Mouse (Mus musculus) left cerebral cortex, postnatal 36 days (tissue): ENCODE measurements around the gene Sult3a1. TPM values are rescaled to one million over a fixed set of nuclear protein-coding genes. Genes with fewer than 3 reads are reported as not detected.
"Not testable (repeated sequence)": the region's sequence is repeated elsewhere in the genome, so short reads cannot be mapped to it uniquely, and the experiment has no call there.

Experiments used
- DNase-seq, 2 experiments: peaks; one replicate each; pipeline ENCODE4 v3.0.0; 2021 to 2022; ENCODE audit warnings: low spot score in 2 of 2, mixed read lengths in 1 of 2
- intact Hi-C: fragments of 180-260 bp; cut with DNase I; formaldehyde crosslinking; loops from one replicate; pipeline ENCODE4 v1.15.1; 2025
- total RNA-seq, 2 experiments: library from RNA; stranded (reverse); gene quantifications; 2 replicates each; pipeline ENCODE4 v1.2.3; 2021

The Sult3a1 gene
- not detected for total RNA-seq

DNA sequence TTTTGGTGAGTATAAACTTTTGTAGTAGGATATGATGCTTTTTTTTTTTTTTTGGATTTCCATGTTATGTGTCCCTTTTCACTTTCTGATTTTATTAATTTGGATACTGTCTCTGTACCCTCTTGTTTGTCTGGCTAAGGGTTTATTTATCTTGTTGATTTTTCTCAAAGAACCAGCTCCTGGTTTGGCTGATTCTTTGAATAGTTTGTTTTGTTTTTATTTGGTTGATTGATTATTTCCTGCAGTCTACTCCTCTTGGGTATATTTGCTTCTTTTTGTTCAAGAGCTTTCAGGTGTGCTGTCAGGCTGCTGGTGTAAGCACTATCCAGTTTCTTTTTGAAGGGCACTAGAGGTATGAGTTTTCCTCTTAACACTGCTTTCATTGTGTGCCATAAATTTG lies at the start of gene Sult3a1:
TSS of gene Sult3a1 (plus strand) at position 301 of the 400 bp plus-strand sequence.
- no peak for DNase-seq
- intact Hi-C loops: no loop called here

DNA sequence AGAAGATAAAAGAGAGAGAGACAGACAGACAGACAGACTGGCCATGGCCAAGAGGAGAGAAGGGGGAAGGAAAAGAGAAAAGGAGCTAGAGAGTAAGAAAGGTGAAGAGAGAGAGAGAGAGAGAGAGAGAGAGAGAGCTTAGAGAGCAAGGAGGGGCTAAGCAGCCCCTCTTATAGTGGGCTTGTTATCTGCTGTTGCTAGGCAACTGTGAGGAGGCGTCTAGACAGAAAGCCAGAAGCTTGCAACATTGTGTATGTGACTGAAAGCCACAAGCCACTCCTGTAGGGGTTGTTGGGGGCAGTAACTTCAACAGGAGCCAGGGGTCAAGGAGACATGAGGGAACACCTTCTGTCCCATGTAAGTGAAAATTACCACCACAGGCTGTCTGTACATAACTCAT lies 45.7 kb upstream of the Sult3a1 start:
- no peak for DNase-seq
- intact Hi-C loops: no loop called here

DNA sequence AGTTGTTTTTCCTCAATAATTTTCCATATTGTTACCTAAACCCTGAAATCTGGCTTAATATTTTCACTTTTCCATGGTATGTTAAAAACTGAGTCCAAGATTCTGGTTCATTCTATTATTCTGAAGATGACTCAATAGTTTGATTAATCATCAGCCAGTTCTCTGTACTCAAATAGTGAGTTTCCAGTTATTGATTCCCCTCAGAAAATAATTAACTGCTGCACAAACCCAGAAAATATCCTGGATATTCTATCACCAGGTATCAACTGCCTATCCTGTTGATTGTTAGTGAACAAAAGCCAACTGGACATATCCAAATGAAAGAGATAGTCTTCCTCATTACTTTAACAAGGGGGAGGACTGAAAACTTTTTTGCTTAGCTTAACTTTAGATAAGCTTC lies 43.3 kb upstream of the Sult3a1 start:
- intact Hi-C loops: no loop called here
- DNase-seq: no peak

DNA sequence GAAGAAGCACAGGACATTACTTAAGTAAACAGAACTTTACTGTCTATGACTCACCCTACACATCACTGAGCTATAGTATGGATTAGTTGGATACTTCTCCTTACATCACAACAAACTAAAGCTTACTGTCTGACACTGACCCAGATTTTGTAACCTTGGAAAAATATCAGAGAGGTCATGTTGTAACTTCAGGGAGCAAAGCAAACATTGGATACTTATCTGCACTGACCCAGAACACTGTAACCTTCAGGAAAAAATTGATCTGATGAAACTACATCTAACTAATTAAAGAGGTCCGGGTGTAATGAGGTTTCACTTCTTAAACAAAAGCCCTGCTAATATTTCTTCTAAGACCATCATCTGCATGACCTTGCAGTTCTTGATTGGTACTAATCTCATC lies 40.6 kb upstream of the Sult3a1 start:
- DNase-seq: no peak
- intact Hi-C loops: no loop called here

DNA sequence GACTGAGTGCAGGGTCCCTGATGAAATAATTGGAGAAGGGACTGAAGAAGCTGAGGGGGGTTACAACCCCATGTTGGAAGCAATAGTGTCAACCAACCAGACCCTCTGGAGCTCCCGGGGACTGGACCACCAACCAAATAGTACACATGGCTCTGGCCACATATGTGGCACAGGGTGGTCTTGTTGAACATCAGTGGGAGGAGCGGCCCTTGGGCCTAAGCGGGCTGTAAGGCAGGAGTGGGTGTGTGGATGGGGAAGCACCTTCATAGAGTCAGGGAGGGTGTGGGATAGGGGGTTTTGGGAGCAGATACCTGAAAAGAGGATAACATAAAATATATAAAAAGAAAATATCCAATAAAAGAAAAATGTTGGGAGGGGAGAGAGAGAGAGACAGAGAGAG lies 36.6 kb upstream of the Sult3a1 start:
- no peak for DNase-seq
- intact Hi-C loops: no loop called here

DNA sequence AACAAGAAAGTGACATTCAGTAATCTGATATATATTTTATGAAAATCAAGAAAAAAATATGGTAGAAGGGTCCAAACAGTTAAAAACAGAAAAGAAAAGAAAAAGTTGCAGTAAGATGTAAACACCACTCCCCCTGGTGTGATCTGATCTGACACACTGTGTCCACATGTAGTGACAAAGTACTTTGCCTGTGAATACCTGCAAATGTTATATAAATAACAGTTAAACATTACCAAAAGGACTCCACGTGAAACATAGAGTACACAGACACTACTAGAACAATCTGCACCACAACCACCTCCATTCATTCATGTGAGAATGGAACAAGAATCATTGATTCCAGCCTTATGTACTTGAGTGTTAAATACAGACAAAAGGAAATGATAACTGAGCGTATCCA lies 8.5 kb downstream of the Sult3a1 start:
- DNase-seq: no peak
- intact Hi-C loops: no loop called here

DNA sequence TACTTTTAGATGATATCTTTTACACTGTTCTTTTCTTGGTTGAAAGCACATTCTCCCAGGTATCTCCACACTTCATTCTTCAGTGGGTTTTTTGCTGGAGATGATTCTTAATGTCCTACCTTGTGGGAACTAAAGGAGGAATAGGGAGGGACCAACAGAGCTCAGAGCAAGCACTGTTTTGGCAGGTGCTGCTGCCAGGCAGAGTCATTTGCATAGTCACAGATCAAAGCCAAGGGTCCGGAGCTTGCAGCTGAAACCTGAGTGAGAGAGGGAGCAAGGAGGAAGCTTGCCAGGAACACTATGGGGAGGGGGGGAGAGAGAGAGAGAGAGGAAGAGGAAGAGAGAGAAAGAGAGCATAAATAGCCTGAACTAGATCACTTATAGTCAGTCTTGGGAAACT lies 12.9 kb downstream of the Sult3a1 start:
- intact Hi-C loops: no loop called here
- DNase-seq: no peak

DNA sequence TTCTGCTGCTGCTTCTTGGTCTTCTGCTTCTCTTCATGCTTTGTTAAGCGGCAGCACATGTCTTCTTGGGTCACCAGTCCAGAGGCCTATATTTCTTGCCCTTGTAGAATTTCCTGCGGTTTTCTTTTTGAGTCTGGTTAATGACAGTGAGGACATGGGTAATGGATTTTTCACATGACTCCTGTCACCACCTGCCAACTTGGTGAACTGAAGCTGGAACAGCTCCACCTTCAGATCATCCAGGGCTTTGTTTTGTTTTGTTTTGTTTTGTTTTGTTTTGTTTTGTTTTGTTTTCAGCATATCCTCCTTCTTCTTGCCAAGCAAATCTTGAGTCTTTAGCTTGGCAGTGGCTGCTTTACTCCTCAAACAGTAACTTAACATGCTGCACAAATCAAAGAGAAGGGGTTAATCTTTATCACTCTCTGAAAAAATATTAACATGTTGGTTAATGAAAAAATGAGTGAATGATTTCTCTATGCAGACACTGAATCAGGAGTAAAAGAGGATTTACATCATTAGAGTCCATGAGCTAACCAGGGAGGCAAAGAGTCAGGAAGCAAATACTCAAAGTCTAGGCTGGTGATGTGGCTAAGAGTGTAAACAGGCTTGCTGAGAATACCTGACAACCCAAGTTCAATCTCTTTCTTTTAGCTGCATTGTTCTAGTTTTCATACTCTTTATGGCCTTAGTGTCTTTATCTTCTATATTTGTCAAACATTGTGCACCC lies 15.3 kb downstream of the Sult3a1 start:
- intact Hi-C loops: no loop called here
- DNase-seq: no peak

DNA sequence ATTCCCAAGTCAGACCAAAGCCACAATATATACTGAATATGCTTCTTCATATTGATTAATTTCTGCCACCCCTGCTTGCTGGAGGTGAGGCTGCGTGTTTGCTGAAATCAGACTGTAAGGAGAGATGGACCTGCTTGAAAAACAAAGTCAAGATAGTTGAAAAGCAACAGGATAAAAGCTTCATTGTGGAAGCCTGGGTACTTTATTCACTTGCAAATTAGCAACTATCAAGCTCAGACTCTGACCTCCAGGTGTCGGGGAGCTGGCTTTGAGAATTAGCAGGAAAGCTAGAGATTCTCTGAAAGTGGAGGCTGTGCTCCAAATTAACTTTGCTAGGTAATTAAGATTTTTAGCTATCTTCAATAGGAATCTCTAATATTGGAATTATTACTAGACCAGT lies 24.9 kb downstream of the Sult3a1 start:
- DNase-seq, intact Hi-C loops: not testable (repeated sequence)

DNA sequence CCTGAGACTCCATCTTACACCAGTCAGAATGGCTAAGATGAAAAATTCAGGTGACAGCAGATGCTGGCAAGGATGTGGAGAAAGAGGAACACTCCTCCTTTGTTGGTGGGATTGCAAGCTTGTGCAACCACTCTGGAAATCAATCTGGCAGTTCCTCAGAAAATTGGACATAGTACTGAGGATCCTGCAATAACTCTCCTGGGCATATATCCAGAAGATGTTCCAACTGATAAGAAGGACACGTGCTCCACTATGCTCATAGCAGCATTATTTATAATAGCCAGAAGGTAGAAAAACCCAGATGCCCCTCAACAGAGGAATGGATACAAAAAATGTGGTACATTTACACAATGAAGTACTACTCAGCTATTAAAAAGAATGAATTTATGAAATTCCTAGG lies 44.0 kb downstream of the Sult3a1 start:
- intact Hi-C loops, DNase-seq: not testable (repeated sequence)

DNA sequence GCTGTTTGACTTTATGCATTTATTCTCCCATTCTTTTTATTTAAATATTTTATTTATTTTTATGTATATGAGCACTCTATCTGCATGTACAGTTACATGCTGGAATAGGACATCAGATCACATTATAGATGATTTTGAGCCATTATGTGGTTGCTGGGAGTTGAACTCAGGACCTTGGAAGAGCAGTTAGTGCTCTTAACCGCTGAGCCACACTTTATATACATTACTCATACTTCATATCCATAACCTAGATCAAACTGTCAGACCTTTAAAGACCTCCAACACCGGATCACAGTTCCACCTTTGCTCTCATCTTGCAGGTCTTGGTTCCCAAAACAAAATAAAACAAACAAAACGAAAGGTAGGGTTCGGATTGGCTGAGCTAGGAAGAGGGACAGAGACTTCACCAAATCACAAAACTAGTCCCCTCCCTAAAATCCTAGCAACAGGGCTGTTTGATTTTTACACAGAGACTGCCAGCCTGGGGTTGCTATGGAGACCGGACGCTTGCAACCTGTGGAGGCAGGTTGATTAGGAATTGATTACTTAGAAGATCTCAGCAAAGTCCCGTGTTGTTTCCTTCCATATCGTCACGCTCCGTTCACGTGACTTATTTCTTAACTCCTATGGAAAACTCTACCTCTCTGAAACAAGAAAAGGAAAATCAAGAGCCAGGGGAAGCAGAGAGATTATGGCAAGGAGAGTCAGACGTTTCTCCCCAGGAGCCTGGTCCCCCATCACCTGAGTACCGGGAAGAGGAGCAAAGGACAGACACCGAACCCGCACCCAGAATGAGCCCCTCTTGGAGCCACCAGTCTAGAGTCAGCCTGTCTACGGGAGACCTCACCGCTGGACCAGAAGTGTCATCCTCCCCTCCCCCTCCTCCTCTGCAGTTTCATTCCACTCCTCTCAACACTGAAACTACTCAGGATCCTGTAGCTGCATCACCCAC lies 47.3 kb downstream of the Sult3a1 start, which contains the start of gene Rsph4a:
TSS of gene Rsph4a (plus strand) at position 582 of the 952 bp plus-strand sequence.
- intact Hi-C loops: no loop called here

DNA sequence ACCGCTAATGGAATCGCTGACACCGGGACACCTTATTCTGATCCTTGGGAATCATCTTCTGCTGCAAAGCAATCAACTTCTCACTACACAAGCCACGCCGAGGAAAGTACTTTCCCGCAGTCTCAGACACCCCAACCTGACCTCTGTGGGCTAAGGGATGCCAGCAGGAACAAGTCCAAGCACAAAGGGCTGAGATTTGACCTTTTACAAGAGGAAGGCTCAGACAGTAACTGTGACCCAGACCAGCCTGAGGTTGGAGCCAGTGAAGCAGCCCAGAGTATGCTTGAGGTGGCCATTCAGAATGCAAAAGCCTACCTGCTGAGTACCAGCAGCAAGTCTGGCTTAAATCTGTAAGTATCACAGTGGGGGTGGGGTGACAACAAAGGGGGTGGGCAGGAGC lies 48.0 kb downstream of the Sult3a1 start:
- DNase-seq: no peak
- intact Hi-C loops: no loop called here

More for the DNA sequence above, 47.3 kb downstream of the Sult3a1 start, which contains the start of gene Rsph4a:
- peak; percentile 44 to 48 for DNase-seq

Other genes with a start within 250 kb of the Sult3a1 start
- gene Clvs2, start 233.0 kb upstream of the Sult3a1 start, total RNA-seq: 10 to 100 TPM; 54.4 to 66.1 TPM
- gene Sult3a2, start 71.0 kb upstream of the Sult3a1 start, total RNA-seq: 1 to 10 TPM; 1.1 to 1.4 TPM
- 1 to 10 TPM; 3.1 to 3.4 TPM for gene Rsph4a, start 47.4 kb downstream of the Sult3a1 start, total RNA-seq
- 10 to 100 TPM; 10.6 to 17.9 TPM for gene Zup1, start 93.5 kb downstream of the Sult3a1 start, total RNA-seq
- gene Rwdd1, start 161.9 kb downstream of the Sult3a1 start, total RNA-seq: 100 to 1,000 TPM in 1 of 2 experiments, 10 to 100 TPM in 1; 94.4 to 104 TPM
- under 1 TPM; 0.34 to 0.62 TPM for gene Trappc3l, start 179.9 kb downstream of the Sult3a1 start, total RNA-seq
- gene Calhm4, start 186.6 kb downstream of the Sult3a1 start, total RNA-seq: not detected
- 1 to 10 TPM; 2.7 to 3.0 TPM for gene Calhm5, start 238.8 kb downstream of the Sult3a1 start, total RNA-seq